Mouse (Mus musculus) liver, embryonic 14.5 days (tissue): ENCODE data around the gene Abr.

Experiments used
- CTCF ChIP-seq: IDR thresholded peaks from 2 replicates; pipeline ENCODE4 v1.5.1; 2016; ENCODE audit warnings: antibody characterized with exemption, low read depth, control low read depth
- EP300 ChIP-seq: IDR thresholded peaks from 2 replicates; pipeline ENCODE4 v1.6.1; 2016; ENCODE audit warnings: antibody characterized with exemption, low read depth

- no peak for TF ChIP-seq EP300
- TF ChIP-seq CTCF = peak; percentile 91
Measured at GRCm38 (mm10) chr11:76524947-76525346, 97.2 kb downstream of the Abr start.
